Mouse (Mus musculus): Measurements from ENCODE around the gene Acr.

- TF ChIP-seq CTCF (IDR thresholded peaks at IDR 0.05) (no peak), EP300 (IDR thresholded peaks at IDR 0.05) (no peak)
Observed at GRCm38 (mm10) chr15:89585631-89586030, 17.5 kb downstream of the Acr start.

All from lung, postnatal 0 days (tissue).